Mouse (Mus musculus) midbrain, embryonic 10.5 days (tissue): Measurements from ENCODE around the gene Tcerg1l. TPM values are rescaled to one million over a fixed set of nuclear protein-coding genes. Genes with fewer than 3 reads are reported as not detected.
A peak's percentile ranks its signal among the peaks of the same experiment; 100 is the strongest.

Source experiments
- DNase-seq: peaks from one replicate; pipeline ENCODE4 v3.0.0-alpha.2; 2017; ENCODE audit warnings: low spot score
- H3K27ac ChIP-seq: fragments of 300-500 bp; sonication (generic); replicated peaks from 2 replicates; pipeline ENCODE4 v1.5.1; 2016; ENCODE audit warnings: mild to moderate bottlenecking
- H3K27me3 ChIP-seq: fragments of 300-500 bp; sonication (generic); 2 replicates; pipeline ENCODE4 v1.6.1; 2016; ENCODE audit warnings: low read depth, mild to moderate bottlenecking; ENCODE audit not compliant: poor library complexity, severe bottlenecking
- H3K36me3 ChIP-seq: fragments of 300-500 bp; sonication (generic); 2 replicates; pipeline ENCODE4 v1.6.1; 2016; ENCODE audit warnings: mild to moderate bottlenecking, moderate library complexity
- H3K4me1 ChIP-seq: fragments of 300-500 bp; sonication (generic); 2 replicates; pipeline ENCODE4 v1.6.1; 2016
- H3K4me3 ChIP-seq: fragments of 300-500 bp; sonication (generic); 2 replicates; pipeline ENCODE4 v1.5.1; 2016; ENCODE audit warnings: mild to moderate bottlenecking, moderate library complexity
- H3K9me3 ChIP-seq: fragments of 300-500 bp; sonication (generic); replicated peaks from 2 replicates; pipeline ENCODE4 v1.6.1; 2016; ENCODE audit warnings: mild to moderate bottlenecking
- WGBS: fragments of 180-500 bp; shearing (Covaris S2); methylation state at CpG from one replicate; pipeline ENCODE4 v1.1.7; 2016; 5-methylcytosine and 5-hydroxymethylcytosine counted together
- polyA plus RNA-seq: library from polyadenylated mRNA; unstranded; fragments of >200 nt; fragmentation: Nextera tagmentation; extraction: Ambion mirVana; gene quantifications from 2 replicates; pipeline ENCODE4 v1.2.1, GENCODE M21; 2016

The Tcerg1l gene
- polyA plus RNA-seq, 1 experiment from 2014 or later: 2.1 TPM

GRCm38 (mm10) chr7:138396109-138396862 lies 1.2 kb downstream of the Tcerg1l start:
- Histone ChIP-seq H3K9me3 (no peaks in the 10 kb centered on the region), H3K36me3 (no peaks in the 10 kb centered on the region), H3K27me3 (peaks cover 49% of the 10 kb centered on the region), H3K4me1 (peaks cover 22% of the 10 kb centered on the region), H3K4me3 (peak overlapping the region; percentile 75), H3K27ac (no peak overlapping the region)
- 48% methylated on average over 13 of the region's 13 CpGs for WGBS
- DNase-seq: no peak

- no peaks in the 10 kb centered on the region for H3K36me3 ChIP-seq
- H3K9me3 ChIP-seq: no peaks in the 10 kb centered on the region
- H3K4me1 ChIP-seq: no peaks in the 10 kb centered on the region
- WGBS: 90% methylated on average over 6 of the region's 6 CpGs
- H3K4me3 ChIP-seq: no peak overlapping the region
- no peak overlapping the region for H3K27ac ChIP-seq
- H3K27me3 ChIP-seq: no peaks in the 10 kb centered on the region
- no peak for DNase-seq
Observed at GRCm38 (mm10) chr7:138389941-138390340, 7.6 kb downstream of the Tcerg1l start.

- WGBS: 86% methylated on average over 3 of the region's 3 CpGs
- no peaks in the 10 kb centered on the region for H3K4me1 ChIP-seq
- no peaks in the 10 kb centered on the region for H3K36me3 ChIP-seq
- no peak for DNase-seq
- H3K9me3 ChIP-seq: no peaks in the 10 kb centered on the region
- H3K27ac ChIP-seq: no peak overlapping the region
- no peaks in the 10 kb centered on the region for H3K27me3 ChIP-seq
- no peak overlapping the region for H3K4me3 ChIP-seq
Observed at GRCm38 (mm10) chr7:138389071-138389470, 8.5 kb downstream of the Tcerg1l start.

GRCm38 (mm10) chr7:138379221-138379620 lies 18.3 kb downstream of the Tcerg1l start:
- WGBS: 77% methylated on average over 3 of the region's 3 CpGs
- H3K9me3 ChIP-seq: no peaks in the 10 kb centered on the region
- no peaks in the 10 kb centered on the region for H3K36me3 ChIP-seq
- peaks cover 10% of the 10 kb centered on the region for H3K4me1 ChIP-seq
- H3K4me3 ChIP-seq: no peak overlapping the region
- H3K27ac ChIP-seq: no peak overlapping the region
- DNase-seq: no peak
- H3K27me3 ChIP-seq: no peaks in the 10 kb centered on the region

- WGBS: 84% methylated on average over 4 of the region's 4 CpGs
Observed at GRCm38 (mm10) chr7:138378546-138378945, 19.0 kb downstream of the Tcerg1l start.

GRCm38 (mm10) chr7:138375573-138375972 lies 22.0 kb downstream of the Tcerg1l start:
- H3K4me3 ChIP-seq: no peak overlapping the region
- DNase-seq: no peak
- H3K27me3 ChIP-seq: no peaks in the 10 kb centered on the region
- H3K36me3 ChIP-seq: no peaks in the 10 kb centered on the region
- no peaks in the 10 kb centered on the region for H3K9me3 ChIP-seq
- WGBS: 71% methylated on average over 7 of the region's 7 CpGs
- peaks cover 13% of the 10 kb centered on the region for H3K4me1 ChIP-seq
- no peak overlapping the region for H3K27ac ChIP-seq

More at GRCm38 (mm10) chr7:138378546-138378945, 19.0 kb downstream of the Tcerg1l start:
- Histone ChIP-seq H3K27ac (no peak overlapping the region), H3K36me3 (no peaks in the 10 kb centered on the region), H3K4me1 (peaks cover 13% of the 10 kb centered on the region), H3K4me3 (no peak overlapping the region), H3K27me3 (no peaks in the 10 kb centered on the region), H3K9me3 (no peaks in the 10 kb centered on the region)
- no peak for DNase-seq

- WGBS: 83% methylated on average over 7 of the region's 7 CpGs
- H3K36me3 ChIP-seq: no peaks in the 10 kb centered on the region
- H3K4me3 ChIP-seq: no peak overlapping the region
- no peaks in the 10 kb centered on the region for H3K27me3 ChIP-seq
- H3K27ac ChIP-seq: no peak overlapping the region
- no peaks in the 10 kb centered on the region for H3K9me3 ChIP-seq
- H3K4me1 ChIP-seq: peaks cover 6% of the 10 kb centered on the region
- DNase-seq: no peak
Observed at GRCm38 (mm10) chr7:138374376-138374775, 23.2 kb downstream of the Tcerg1l start.

- H3K4me3 ChIP-seq: no peak overlapping the region
- WGBS: 85% methylated on average over 5 of the region's 5 CpGs
Observed at GRCm38 (mm10) chr7:138373530-138373929, 24.0 kb downstream of the Tcerg1l start.

GRCm38 (mm10) chr7:138367570-138367969 lies 30.0 kb downstream of the Tcerg1l start:
- Histone ChIP-seq H3K36me3 (no peaks in the 10 kb centered on the region), H3K27ac (no peak overlapping the region), H3K27me3 (no peaks in the 10 kb centered on the region), H3K4me3 (no peak overlapping the region), H3K9me3 (no peaks in the 10 kb centered on the region), H3K4me1 (no peaks in the 10 kb centered on the region)
- WGBS: 90% methylated on average over 7 of the region's 7 CpGs
- no peak for DNase-seq

More at GRCm38 (mm10) chr7:138373530-138373929, 24.0 kb downstream of the Tcerg1l start:
- H3K27ac ChIP-seq: no peak overlapping the region
- H3K27me3 ChIP-seq: no peaks in the 10 kb centered on the region
- H3K4me1 ChIP-seq: 0 out of 2 replicates have a peak, but pooled peaks cover 3% of the 10 kb centered on the region
- H3K36me3 ChIP-seq: no peaks in the 10 kb centered on the region
- no peaks in the 10 kb centered on the region for H3K9me3 ChIP-seq
- DNase-seq: no peak

- Histone ChIP-seq H3K27ac (no peak overlapping the region), H3K4me1 (no peaks in the 10 kb centered on the region), H3K27me3 (no peaks in the 10 kb centered on the region), H3K36me3 (no peaks in the 10 kb centered on the region), H3K9me3 (no peaks in the 10 kb centered on the region), H3K4me3 (no peak overlapping the region)
- no peak for DNase-seq
- WGBS: 89% methylated on average over 8 of the region's 8 CpGs
Observed at GRCm38 (mm10) chr7:138365519-138365918, 32.0 kb downstream of the Tcerg1l start.

GRCm38 (mm10) chr7:138357475-138357874 lies 40.1 kb downstream of the Tcerg1l start:
- Histone ChIP-seq H3K36me3 (no peaks in the 10 kb centered on the region), H3K9me3 (no peaks in the 10 kb centered on the region), H3K4me3 (no peak overlapping the region), H3K27ac (no peak overlapping the region), H3K27me3 (no peaks in the 10 kb centered on the region), H3K4me1 (peaks cover 8% of the 10 kb centered on the region)
- no peak for DNase-seq
- WGBS: 87% methylated on average over 8 of the region's 8 CpGs

- Histone ChIP-seq H3K27ac (no peak overlapping the region), H3K4me1 (peaks cover 8% of the 10 kb centered on the region), H3K4me3 (no peak overlapping the region), H3K27me3 (no peaks in the 10 kb centered on the region), H3K9me3 (no peaks in the 10 kb centered on the region), H3K36me3 (no peaks in the 10 kb centered on the region)
- WGBS: 51% methylated on average over 2 of the region's 2 CpGs
- peak; percentile 15 for DNase-seq
Observed at GRCm38 (mm10) chr7:138356655-138357449, 40.7 kb downstream of the Tcerg1l start.

- no peak overlapping the region for H3K4me3 ChIP-seq
- H3K36me3 ChIP-seq: no peaks in the 10 kb centered on the region
- no peak overlapping the region for H3K27ac ChIP-seq
- 77% methylated on average over 6 of the region's 6 CpGs for WGBS
- no peaks in the 10 kb centered on the region for H3K9me3 ChIP-seq
- DNase-seq: no peak
- no peaks in the 10 kb centered on the region for H3K27me3 ChIP-seq
- H3K4me1 ChIP-seq: 0 out of 2 replicates have a peak, but pooled peaks cover 2% of the 10 kb centered on the region
Observed at GRCm38 (mm10) chr7:138345451-138345850, 52.1 kb downstream of the Tcerg1l start.
